Mouse (Mus musculus) bone marrow, adult 2 months (tissue): Measurements from ENCODE around the gene Foxa3. TPM values are rescaled to one million over a fixed set of nuclear protein-coding genes. Genes with fewer than 3 reads are reported as not detected.

Source experiments
- H3K27ac ChIP-seq: fragments of 200-500 bp; 2 replicates; pipeline ENCODE4 v1.5.1; 2012; ENCODE audit warnings: low read depth, mild to moderate bottlenecking, control low read depth, inconsistent platforms, low read length; ENCODE audit not compliant: control insufficient read depth, poor library complexity, insufficient read depth
- H3K4me1 ChIP-seq: fragments of 200-500 bp; 2 replicates; pipeline ENCODE4 v1.6.1; 2011; ENCODE audit warnings: low read length; ENCODE audit not compliant: control insufficient read depth, insufficient read depth
- H3K4me3 ChIP-seq: fragments of 200-500 bp; replicated peaks from 2 replicates; pipeline ENCODE3; 2011; ENCODE audit warnings: mild to moderate bottlenecking, low read depth, low read length, control low read depth; ENCODE audit not compliant: control insufficient read depth
- CTCF ChIP-seq: fragments of 200-500 bp; IDR thresholded peaks from 2 replicates; pipeline ENCODE4 v1.5.1; 2011; ENCODE audit warnings: low read length, control low read depth; ENCODE audit not compliant: control insufficient read depth, insufficient read depth
- POLR2A ChIP-seq: fragments of 200-500 bp; IDR thresholded peaks from 2 replicates; pipeline ENCODE4 v1.6.1; 2011; ENCODE audit warnings: low read depth, mild to moderate bottlenecking, control low read depth, low read length, borderline replicate concordance; ENCODE audit not compliant: control insufficient read depth
- WGBS: fragments of 180-500 bp; shearing (Covaris S2); methylation state at CpG from one replicate; pipeline ENCODE4 v1.1.7; 2018; 5-methylcytosine and 5-hydroxymethylcytosine counted together
- polyA plus RNA-seq: library from polyadenylated mRNA; stranded (reverse); fragments of >200 nt; gene quantifications from 2 replicates; pipeline ENCODE4 v1.2.4, GENCODE M21; 2011; ENCODE audit warnings: low replicate concordance; ENCODE audit not compliant: missing spikeins, insufficient read depth, insufficient read length

The Foxa3 gene
- polyA plus RNA-seq, 1 experiment, result not detected

DNA sequence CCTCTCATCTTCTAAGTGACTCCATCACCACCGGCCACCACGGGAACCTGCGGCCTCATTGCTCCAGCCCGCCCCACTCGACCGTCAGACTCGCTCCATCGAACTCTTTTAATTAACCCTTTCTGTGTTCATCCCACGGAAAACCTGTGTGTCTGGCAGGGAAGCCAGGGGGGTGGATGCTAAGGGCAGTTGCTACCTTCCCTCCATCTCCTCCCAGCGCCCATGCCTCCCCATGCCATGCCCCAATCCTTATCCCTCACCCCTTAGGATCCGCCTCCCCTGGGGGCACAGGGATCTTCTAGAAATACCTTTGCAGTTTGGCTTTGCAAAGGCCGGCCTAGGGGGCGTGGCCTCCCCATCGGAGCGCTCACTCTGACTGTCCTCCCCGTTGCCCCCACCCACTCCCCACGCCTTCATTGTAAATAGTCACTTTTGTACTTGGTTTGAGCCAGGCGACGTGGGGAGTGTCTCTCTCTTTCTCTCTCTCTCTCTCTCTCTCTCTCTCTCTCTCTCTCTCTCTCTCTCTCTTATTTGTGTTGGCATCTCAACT is 60.0 kb downstream of the Foxa3 start:
- Histone ChIP-seq H3K27ac (no peak overlapping the region), H3K4me1 (no peaks in the 10 kb centered on the region), H3K4me3 (no peak overlapping the region)
- TF ChIP-seq CTCF, result no peak
- no peak for TF ChIP-seq POLR2A
- 5% methylated on average over 19 of the region's 19 CpGs for WGBS

Other genes starting within 250 kb of the Foxa3 start
- not detected in 2 replicates for gene Psg19, start 225.0 kb downstream of the Foxa3 start, polyA plus RNA-seq
- not detected in 2 replicates for gene Psg17, start 201.9 kb downstream of the Foxa3 start, polyA plus RNA-seq
- gene Mill2, start 183.6 kb downstream of the Foxa3 start, polyA plus RNA-seq, result 1.5 and 3.6 TPM in 2 replicates
- gene Pglyrp1, start 152.2 kb downstream of the Foxa3 start, polyA plus RNA-seq, result 72.2 and 201 TPM in 2 replicates
- 18.7 and 40.4 TPM in 2 replicates for gene Ccdc61, start 113.1 kb downstream of the Foxa3 start, polyA plus RNA-seq
- 0.16 and 0.35 TPM in 2 replicates for gene Nova2, start 97.7 kb downstream of the Foxa3 start, polyA plus RNA-seq
- not detected in 2 replicates for gene Nanos2, start 36.1 kb downstream of the Foxa3 start, polyA plus RNA-seq
- 0.83 and 1.1 TPM in 2 replicates for gene Mypop, start 32.3 kb downstream of the Foxa3 start, polyA plus RNA-seq
- 6.8 and 7.3 TPM in 2 replicates for gene Irf2bp1, start 19.5 kb downstream of the Foxa3 start, polyA plus RNA-seq
- 34.3 and 108 TPM in 2 replicates for gene Sympk, start 839 bp upstream of the Foxa3 start, polyA plus RNA-seq
- not detected in 2 replicates for gene Rsph6a, start 31.2 kb upstream of the Foxa3 start, polyA plus RNA-seq
- 21.4 and 27.7 TPM in 2 replicates for gene Dmwd, start 52.7 kb upstream of the Foxa3 start, polyA plus RNA-seq
- 25.8 and 42.6 TPM in 2 replicates for gene Dmpk, start 60.3 kb upstream of the Foxa3 start, polyA plus RNA-seq
- 4.7 and 6.5 TPM in 2 replicates for gene Six5, start 71.1 kb upstream of the Foxa3 start, polyA plus RNA-seq
- not detected in 2 replicates for gene Gm4969, start 94.8 kb upstream of the Foxa3 start, polyA plus RNA-seq
- gene Fbxo46, start 96.3 kb upstream of the Foxa3 start, polyA plus RNA-seq, result 3.9 and 4.8 TPM in 2 replicates
- gene Qpctl, start 125.8 kb upstream of the Foxa3 start, polyA plus RNA-seq, result 3.6 and 6.8 TPM in 2 replicates
- gene Snrpd2, start 126.2 kb upstream of the Foxa3 start, polyA plus RNA-seq, result 56.3 and 58.6 TPM in 2 replicates
- 0.62 and 0.79 TPM in 2 replicates for gene Gipr, start 142.6 kb upstream of the Foxa3 start, polyA plus RNA-seq
- gene Eml2, start 152.9 kb upstream of the Foxa3 start, polyA plus RNA-seq, result 14.2 and 33.1 TPM in 2 replicates
- 0.34 and 0.70 TPM in 2 replicates for gene Gpr4, start 189.0 kb upstream of the Foxa3 start, polyA plus RNA-seq
- 7.5 and 8.5 TPM in 2 replicates for gene Opa3, start 204.8 kb upstream of the Foxa3 start, polyA plus RNA-seq
- 83.3 and 135 TPM in 2 replicates for gene Vasp, start 248.3 kb upstream of the Foxa3 start, polyA plus RNA-seq